Mouse (Mus musculus): ENCODE results near the gene Gcsh.

DNA sequence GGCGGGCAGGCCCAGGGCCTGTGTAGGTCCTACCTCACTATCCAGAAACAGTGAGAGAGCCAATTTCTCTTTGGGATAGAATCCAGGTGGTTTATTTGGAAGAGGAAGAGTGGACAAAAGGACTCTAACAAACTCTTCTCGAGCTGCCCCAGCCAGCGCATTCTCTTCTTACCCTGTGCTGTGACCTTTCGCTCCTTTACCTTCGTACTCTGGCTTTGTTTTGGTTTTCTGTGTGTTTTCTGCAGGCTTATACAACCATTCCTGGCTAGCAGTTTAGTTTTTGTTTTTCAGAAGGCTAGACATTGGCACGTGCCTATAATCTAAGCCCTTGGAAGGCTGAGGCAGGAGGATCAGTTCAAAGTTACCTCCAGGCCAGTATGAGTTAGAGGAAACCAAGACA lies 23.8 kb downstream of the Gcsh start:
- no peak for TF ChIP-seq ETS1 (conservative IDR thresholded peaks at IDR 0.05; ENCODE audit: low read depth, low read length)
- no peak for TF ChIP-seq MEF2A (IDR thresholded peaks at IDR 0.05; ENCODE audit: borderline replicate concordance, low read depth, low read length)
